Mouse (Mus musculus) bone marrow macrophage, adult 2 months (primary cell): ENCODE measurements around the gene Cdc73.

Experiments
- CTCF ChIP-seq: IDR thresholded peaks from 2 replicates; pipeline ENCODE4 v1.5.1; 2012; ENCODE audit warnings: low read depth, mild to moderate bottlenecking, low read length, moderate library complexity
- POLR2A ChIP-seq: IDR thresholded peaks from 2 replicates; pipeline ENCODE4 v1.6.1; 2012; ENCODE audit warnings: mild to moderate bottlenecking, low read depth, low read length, borderline replicate concordance

DNA sequence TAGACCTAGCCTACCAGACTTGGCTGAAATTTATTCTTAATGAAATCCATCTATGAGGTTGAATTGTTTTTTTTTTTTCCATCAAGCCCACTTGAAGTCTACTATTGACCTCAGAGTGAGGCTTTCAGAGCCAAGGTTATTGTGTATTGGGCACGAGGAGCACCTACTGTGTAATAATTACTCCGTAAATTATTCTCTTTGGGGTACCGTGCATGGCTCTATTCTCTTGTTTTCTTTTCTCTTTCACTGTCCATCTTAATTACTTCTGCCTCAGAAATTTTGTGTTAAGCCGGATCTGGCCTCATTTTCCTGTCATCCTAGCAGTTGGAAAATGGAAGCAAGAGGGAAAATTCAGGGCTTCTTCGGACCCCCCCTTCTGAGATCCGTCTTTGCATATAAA lies 39.5 kb upstream of the Cdc73 start:
- TF ChIP-seq CTCF, result no peak
- TF ChIP-seq POLR2A, result no peak
